Comparison of ENCODE assay signal across 8 mouse cellular contexts in the genomic region with DNA sequence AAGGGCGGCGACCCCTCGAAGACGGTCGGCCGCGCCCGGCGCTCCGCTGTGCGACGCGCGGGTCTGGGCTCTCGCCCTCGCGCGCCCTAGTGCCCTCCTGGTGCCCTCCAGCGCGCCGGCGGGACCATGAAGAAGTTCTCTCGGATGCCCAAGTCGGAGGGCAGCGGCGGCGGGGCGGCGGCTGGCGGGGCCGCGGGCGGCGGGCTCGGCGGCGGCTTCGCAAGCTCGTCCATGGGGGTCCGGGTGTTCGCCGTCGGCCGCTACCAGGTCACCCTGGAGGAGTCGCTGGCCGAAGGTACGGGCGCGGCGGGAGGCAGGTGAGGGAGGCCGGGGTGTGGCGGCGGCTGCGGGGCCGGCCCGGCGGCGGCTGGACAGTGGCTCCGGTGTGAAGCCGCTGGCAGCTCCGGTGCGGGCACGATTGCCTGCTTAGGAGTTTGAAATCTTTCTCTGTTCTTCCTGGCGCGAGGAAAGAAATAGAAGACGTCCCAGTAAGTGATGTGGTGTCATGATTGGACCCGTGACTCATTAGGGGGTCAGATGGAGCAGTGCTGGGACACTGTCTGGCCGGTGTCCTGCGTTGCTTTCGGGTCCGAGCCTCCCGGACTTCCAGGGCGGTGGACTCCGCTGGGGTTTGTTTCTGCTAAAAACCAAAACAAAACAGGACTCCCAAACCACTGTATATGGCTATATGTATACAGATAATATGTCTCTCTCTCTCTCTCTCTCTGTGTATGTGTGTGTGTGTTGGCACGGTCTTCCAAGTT. TPM values are rescaled to one million over a fixed set of nuclear protein-coding genes. Genes with fewer than 3 reads are reported as not detected.
DNase-seq lines count a peak whose midpoint lies in the region; ATAC-seq and TF ChIP-seq lines count a peak whose summit lies in the region.

No protein-coding gene starts in this region.

- H3K27ac ChIP-seq in forebrain, embryonic 14.5 days (ENCODE audit: low read depth, low read length): peak overlapping the region; percentile 89
- H3K27ac ChIP-seq in limb, embryonic 11.5 days (replicated peaks; ENCODE audit: low read depth, low read length): peak overlapping the region; percentile 84; the same call in 1 of the 2 replicates
- H3K27ac ChIP-seq in midbrain, embryonic 12.5 days (replicated peaks): peak overlapping the region; percentile 92
- peak overlapping the region; percentile 95 for H3K27ac ChIP-seq in stomach, postnatal 0 days (replicated peaks)

- peaks cover 10% of the 10 kb centered on the region; the same call in 1 of the 2 replicates for H3K4me1 ChIP-seq in forebrain, embryonic 14.5 days (ENCODE audit: control insufficient read depth, insufficient read depth, low read length)
- H3K4me1 ChIP-seq in limb, embryonic 11.5 days (ENCODE audit: control insufficient read depth, insufficient read depth, low read length): no peaks in the 10 kb centered on the region
- peaks cover 24% of the 10 kb centered on the region for H3K4me1 ChIP-seq in midbrain, embryonic 12.5 days
- H3K4me1 ChIP-seq in stomach, postnatal 0 days (replicated peaks; ENCODE audit: control insufficient read depth, insufficient read depth): peaks cover 3% of the 10 kb centered on the region; the same call in 1 of the 2 replicates

- H3K36me3 ChIP-seq in forebrain, embryonic 14.5 days (ENCODE audit: control insufficient read depth, insufficient read depth, low read length): no peaks in the 10 kb centered on the region
- no peaks in the 10 kb centered on the region for H3K36me3 ChIP-seq in limb, embryonic 11.5 days (ENCODE audit: control insufficient read depth, insufficient read depth, low read length)
- no peaks in the 10 kb centered on the region for H3K36me3 ChIP-seq in midbrain, embryonic 12.5 days
- H3K36me3 ChIP-seq in stomach, postnatal 0 days (ENCODE audit: control insufficient read depth, insufficient read depth, low read length): no peaks in the 10 kb centered on the region

- no peak for TF ChIP-seq EP300 in stomach, postnatal 0 days (optimal IDR thresholded peaks at IDR 0.05)

- H3K9ac ChIP-seq in forebrain, embryonic 14.5 days (ENCODE audit: low read length): peak overlapping the region; percentile 83
- H3K9ac ChIP-seq in limb, embryonic 11.5 days (ENCODE audit: low read length): peak overlapping the region; percentile 77
- H3K9ac ChIP-seq in midbrain, embryonic 12.5 days (replicated peaks): peak overlapping the region; percentile 86
- peak overlapping the region; percentile 83 for H3K9ac ChIP-seq in stomach, postnatal 0 days (ENCODE audit: low read length)

- peak; percentile 19 for ATAC-seq in forebrain, embryonic 14.5 days
- peak; percentile 45; the same call in 1 of the 2 replicates for ATAC-seq in limb, embryonic 11.5 days (ENCODE audit: insufficient number of reproducible peaks, low FRiP score, low TSS enrichment, low read depth)
- peak; percentile 27 for ATAC-seq in midbrain, embryonic 12.5 days (ENCODE audit: low FRiP score, low read depth)
- peak; percentile 13 for ATAC-seq in stomach, postnatal 0 days (ENCODE audit: low FRiP score, low TSS enrichment)

- TF ChIP-seq CTCF in stomach, postnatal 0 days (IDR thresholded peaks at IDR 0.05; ENCODE audit: low read depth): no peak

- peak overlapping the region; percentile 89 for H3K4me2 ChIP-seq in forebrain, embryonic 14.5 days (ENCODE audit: low read length)
- H3K4me2 ChIP-seq in limb, embryonic 11.5 days (ENCODE audit: low read depth, severe bottlenecking): peak overlapping the region; percentile 87
- peak overlapping the region; percentile 85 for H3K4me2 ChIP-seq in midbrain, embryonic 12.5 days (replicated peaks)
- H3K4me2 ChIP-seq in stomach, postnatal 0 days (replicated peaks; ENCODE audit: low read depth): peak overlapping the region; percentile 86

- H3K9me3 ChIP-seq in forebrain, embryonic 14.5 days (replicated peaks; ENCODE audit: control insufficient read depth, low read length): no peaks in the 10 kb centered on the region
- H3K9me3 ChIP-seq in limb, embryonic 11.5 days (ENCODE audit: control insufficient read depth, low read length): no peaks in the 10 kb centered on the region
- no peaks in the 10 kb centered on the region for H3K9me3 ChIP-seq in midbrain, embryonic 12.5 days
- H3K9me3 ChIP-seq in stomach, postnatal 0 days (ENCODE audit: control insufficient read depth, low read length): no peaks in the 10 kb centered on the region

- intact Hi-C loops in heart, postnatal 36 days (cut with DNase I): loop anchor here (2.0 to 5.0 kb wide), 4 partner anchors 57 to 206 kb away; a partner anchor contains a TSS

- no peaks in the 10 kb centered on the region for H3K27me3 ChIP-seq in forebrain, embryonic 14.5 days (replicated peaks; ENCODE audit: control insufficient read depth, insufficient read depth, low read length)
- H3K27me3 ChIP-seq in limb, embryonic 11.5 days (ENCODE audit: control insufficient read depth, insufficient read depth, low read length): no peaks in the 10 kb centered on the region
- peaks cover 7% of the 10 kb centered on the region; the same call in 1 of the 2 replicates for H3K27me3 ChIP-seq in midbrain, embryonic 12.5 days
- H3K27me3 ChIP-seq in stomach, postnatal 0 days (ENCODE audit: control insufficient read depth, insufficient read depth, low read length): no peaks in the 10 kb centered on the region

- WGBS in forebrain, embryonic 14.5 days: under 1% methylated on average over 54 of the region's 75 CpGs
- WGBS in limb, embryonic 11.5 days: 0% methylated on average over 57 of the region's 75 CpGs
- WGBS in midbrain, embryonic 12.5 days: under 1% methylated on average over 68 of the region's 75 CpGs
- under 1% methylated on average over 65 of the region's 75 CpGs for WGBS in stomach, postnatal 0 days

- peak overlapping the region; percentile 73 for H3K4me3 ChIP-seq in forebrain, embryonic 14.5 days (ENCODE audit: low read depth, low read length)
- peak overlapping the region; percentile 59 for H3K4me3 ChIP-seq in limb, embryonic 11.5 days (ENCODE audit: low read depth, low read length)
- peak overlapping the region; percentile 86 for H3K4me3 ChIP-seq in midbrain, embryonic 12.5 days
- H3K4me3 ChIP-seq in stomach, postnatal 0 days (ENCODE audit: low read depth, low read length): peak overlapping the region; percentile 84

- peak; percentile 25 for DNase-seq in right cerebral cortex, adult 18-20 months
- no peak for DNase-seq in right cerebral cortex, postnatal 4 days
- DNase-seq in cerebellum, adult 11 months: peak; percentile 53
- DNase-seq in forebrain, embryonic 14.5 days (ENCODE audit: low spot score): peak; percentile 32
- DNase-seq in heart, postnatal 36 days: peak; percentile 65 to 80
- peak; percentile 64 for DNase-seq in limb, embryonic 11.5 days (ENCODE audit: low spot score)
- peak; percentile 63 for DNase-seq in stomach, postnatal 0 days (ENCODE audit: low spot score)

RNA-seq across cellular contexts. Expression of a gene that starts 0.5 kb away (rescaled TPM):
- 7.1 and 8.1 TPM in 2 replicates for polyA plus RNA-seq in forebrain, embryonic 14.5 days (2014; fragmentation: Nextera tagmentation; extraction: Ambion mirVana)
- 1 to 10 TPM; 8.9 to 9.1 TPM for total RNA-seq in heart, postnatal 36 days (2021)
- 7.8 and 8.2 TPM in 2 replicates for polyA plus RNA-seq in limb, embryonic 11.5 days (2014; fragmentation: Nextera tagmentation; extraction: Ambion mirVana)
- 9.4 and 12.3 TPM in 2 replicates for polyA plus RNA-seq in midbrain, embryonic 12.5 days (2016; fragmentation: Nextera tagmentation; extraction: Ambion mirVana)
- polyA plus RNA-seq in stomach, postnatal 0 days (2015; fragmentation: Nextera tagmentation; extraction: Ambion mirVana): 10.6 and 11.9 TPM in 2 replicates
